Mouse (Mus musculus): ENCODE measurements at regions not wholly inside any gene's neighbourhood (a gene's known extent, or its start where the extent isn't known, plus 50 kb on each side); places are given as distances from the start of the nearest gene placed in this dataset.

DNA sequence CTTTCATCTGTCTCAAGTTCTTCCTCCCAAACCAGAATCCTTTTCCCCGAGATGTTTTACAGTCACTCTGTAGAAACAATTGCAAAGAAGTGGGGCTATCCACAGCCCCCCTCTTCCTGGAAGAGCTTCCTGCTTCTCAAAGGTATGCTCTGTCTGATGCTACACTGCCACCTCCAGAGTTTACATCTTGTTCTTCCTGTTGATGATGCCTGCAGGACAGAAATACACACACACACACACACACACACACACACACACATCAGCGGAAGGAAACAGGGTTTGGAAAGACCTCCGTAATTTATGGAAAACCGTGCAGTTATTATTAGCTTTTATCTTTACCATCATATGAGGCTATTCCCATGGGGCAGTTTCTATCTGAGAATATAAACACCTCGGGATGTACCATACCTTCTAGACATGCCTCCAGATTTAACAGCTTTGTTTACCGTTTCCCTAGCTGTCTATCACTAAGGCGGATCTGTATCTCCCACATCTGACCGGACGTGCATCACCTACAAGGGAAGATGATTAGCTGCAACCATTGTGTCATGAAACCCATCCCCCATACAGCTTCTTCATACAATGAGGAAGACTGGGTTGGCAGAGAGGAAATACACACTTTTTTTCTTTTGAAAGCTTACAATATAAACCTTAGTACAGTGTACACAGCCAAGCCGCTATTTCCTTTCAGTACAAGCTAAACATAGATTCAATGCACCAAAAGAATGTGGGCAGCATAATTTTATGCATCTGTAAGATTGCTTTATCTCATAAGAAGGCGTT, 288.6 kb downstream of the Plk2 start:
- DNase-seq (ENCODE audit: low spot score), result no peak

DNA sequence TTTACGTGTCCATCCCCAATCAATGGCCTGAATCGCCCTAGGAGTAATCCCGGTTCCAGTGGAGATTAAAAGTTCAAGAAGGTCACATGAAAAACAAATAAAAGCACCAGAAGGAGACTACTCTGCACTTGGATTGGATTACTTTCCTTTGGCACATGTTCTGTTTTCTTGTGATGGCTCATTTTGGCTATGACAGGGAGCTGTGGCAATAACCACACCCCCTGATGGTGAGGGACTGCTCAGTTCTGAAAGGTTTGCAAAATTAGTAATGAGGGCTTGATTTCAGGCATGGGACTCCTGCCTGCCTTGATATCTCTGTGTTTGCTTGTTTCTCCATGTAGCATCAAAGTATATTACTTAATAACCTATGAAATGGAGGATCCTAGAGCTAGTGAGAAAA, 293.9 kb downstream of the Plk2 start:
- no peak for DNase-seq (ENCODE audit: low spot score)

DNA sequence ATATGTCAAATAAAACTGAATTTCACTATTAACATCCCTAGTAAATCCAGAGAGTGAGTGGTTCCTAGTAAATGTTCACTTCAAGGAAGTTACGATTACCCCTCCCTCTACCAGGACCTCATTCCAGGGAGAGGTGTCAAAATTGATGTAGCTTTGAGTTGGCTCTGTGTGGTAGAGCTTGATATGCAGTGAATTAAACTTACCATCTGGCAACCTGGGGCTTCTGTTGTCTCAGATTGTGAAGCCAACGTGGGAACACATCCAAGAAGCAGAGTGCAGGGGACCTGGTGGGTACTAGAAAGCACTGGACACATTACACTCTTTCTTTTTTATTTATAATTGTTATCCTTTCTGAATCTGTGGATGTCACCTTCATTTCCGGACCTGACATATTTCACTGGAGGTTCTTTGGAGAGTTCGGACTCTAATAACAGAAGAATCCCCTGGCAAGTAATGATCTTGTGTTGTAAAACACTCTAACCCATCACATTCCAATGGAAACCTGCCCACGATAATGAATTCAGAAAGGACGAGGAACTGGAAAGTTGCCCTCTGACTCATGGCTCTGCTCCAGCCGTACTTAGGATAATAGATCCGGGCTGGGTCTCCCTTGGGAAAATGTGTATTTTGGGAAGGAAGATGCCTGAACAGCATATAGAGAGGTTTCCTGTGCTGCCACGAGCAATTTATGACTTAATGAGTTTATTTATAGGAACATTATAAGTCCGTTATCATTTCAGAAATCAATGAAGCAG, 295.8 kb downstream of the Plk2 start:
- DNase-seq (ENCODE audit: low spot score), result no peak

DNA sequence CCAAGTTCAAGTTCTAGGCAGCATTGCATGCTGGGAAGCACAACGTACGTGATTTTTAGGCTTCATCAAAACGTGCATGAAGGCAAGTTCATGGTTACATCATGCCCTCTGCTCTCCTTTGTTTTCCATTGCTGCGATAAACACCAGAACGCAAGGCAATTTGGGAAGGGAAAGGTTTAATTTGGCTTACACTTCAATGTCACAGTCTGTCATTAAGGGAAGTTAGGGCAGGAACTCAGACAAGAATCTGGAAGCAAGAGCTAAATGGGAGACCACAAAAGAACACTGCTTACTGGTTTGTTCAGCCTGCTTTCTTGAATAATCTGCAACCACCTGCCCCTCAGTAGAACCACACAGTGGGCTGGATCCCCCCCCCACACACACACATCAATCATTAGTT, 297.9 kb downstream of the Plk2 start:
- no peak for DNase-seq (ENCODE audit: low spot score)

DNA sequence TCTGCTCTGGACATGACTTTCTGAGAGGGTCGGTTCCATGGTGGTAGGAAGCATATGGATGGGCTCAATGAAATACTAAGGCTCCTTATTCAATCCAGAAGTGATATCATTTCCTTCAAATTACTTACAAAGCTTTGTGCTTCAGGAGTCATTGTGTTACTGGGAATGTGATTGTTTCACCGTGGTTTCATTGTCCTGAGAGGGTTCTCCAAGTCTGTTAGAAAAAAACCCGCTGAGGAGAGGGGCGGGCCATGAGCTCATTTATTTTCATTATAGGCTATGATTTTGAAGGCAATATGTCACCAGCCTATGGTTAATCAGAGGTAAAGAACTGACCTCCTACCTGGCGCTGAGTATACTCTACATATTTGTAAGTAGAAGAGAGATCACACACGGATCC, 300.0 kb downstream of the Plk2 start:
- DNase-seq (ENCODE audit: low spot score), result no peak

DNA sequence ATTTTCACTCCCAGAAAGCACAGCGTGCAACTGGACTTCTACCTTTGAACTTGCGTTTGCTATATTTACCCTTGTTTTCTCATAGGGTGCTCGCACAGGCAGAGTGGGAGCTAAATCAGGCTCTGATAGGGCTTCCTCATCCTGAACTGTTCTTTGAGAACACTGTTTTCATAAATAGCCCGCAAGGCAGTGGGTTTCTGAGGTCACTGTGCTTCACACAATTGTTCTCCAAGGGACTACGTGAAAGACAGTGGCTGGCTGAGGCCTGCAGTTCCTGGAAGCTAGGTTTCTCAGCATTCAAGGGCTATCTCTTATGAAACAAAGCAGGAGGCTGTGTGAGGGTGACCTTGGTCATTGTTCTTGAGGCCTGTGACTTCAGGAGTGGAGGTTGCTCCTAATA, 301.7 kb downstream of the Plk2 start:
- no peak for DNase-seq (ENCODE audit: low spot score)

DNA sequence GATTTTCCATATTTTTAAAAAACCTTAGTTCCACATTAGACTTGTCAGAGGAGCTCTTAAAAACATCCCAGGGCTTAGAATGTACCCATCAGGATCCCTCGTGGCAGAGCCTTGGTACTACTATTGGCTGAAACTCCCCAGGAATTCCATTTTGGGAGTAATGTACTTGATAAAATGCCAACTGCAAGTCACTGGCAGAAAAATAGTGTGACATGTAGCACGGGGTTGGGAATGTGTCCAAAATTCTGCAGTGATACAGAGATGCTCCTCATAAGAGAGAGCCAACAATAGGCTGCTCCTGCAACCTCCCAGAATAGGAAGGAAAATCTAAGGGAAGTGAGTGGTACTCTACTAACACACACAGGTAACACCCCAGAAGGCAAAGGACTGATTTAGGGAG, 309.4 kb downstream of the Plk2 start:
- no peak for DNase-seq (ENCODE audit: low spot score)

DNA sequence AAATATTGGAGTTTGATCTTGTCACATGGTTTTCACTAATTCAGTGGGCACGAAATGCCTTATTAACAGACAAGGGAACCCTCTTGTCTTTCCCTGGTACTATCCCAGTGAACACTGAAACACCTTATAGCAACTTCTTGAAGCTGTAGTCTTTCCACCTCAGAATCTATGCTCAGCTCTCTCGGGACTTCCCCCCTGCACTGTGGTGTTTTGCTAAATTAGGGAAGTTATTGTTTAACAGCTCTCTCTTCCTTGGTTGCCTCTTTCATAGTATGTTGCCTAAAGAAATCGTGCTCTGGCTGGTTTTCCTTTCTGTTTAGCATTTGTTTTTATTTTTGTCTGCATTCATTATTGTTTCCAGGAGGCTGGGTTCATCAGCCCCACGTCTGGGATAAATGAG, 316.0 kb downstream of the Plk2 start:
- DNase-seq (ENCODE audit: low spot score), result no peak

DNA sequence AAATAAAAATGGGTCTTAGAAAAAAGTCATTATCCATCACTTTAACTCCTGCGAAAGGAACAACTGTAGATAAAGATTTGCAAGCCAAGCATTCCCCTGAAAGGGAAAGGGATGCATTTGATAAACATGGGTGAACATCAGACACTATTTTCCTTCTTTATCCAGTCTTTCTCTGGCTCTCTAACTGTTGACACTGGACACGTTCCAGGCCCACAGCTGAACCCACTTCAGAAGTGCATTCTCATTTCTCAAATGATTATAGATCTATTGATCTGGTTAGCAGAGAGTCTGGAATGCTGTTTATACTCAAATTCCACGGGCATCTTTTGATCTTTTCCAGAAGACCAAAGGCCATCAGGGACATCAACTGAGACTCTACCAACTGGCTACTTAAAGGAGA, 317.7 kb downstream of the Plk2 start:
- no peak for DNase-seq (ENCODE audit: low spot score)

DNA sequence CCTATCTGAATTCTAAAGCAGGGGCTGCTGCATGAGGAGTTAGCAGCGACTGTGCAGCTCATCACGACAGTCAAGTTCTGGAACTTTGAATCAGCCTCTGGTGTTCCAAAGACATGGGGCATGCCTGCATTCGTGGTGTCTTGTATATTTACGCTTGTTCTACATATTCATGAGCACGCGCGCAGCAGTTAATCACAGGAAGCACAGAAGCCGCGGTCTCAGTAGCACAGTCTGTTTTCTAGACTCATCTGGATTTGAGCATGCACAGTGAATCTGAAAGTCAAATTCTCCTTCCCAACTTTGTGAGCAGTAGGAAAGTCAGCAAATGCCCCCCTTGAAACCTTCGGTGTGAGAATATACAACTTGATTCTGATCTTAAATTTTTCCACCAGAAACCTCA, 327.3 kb downstream of the Plk2 start:
- no peak for DNase-seq (ENCODE audit: low spot score)

DNA sequence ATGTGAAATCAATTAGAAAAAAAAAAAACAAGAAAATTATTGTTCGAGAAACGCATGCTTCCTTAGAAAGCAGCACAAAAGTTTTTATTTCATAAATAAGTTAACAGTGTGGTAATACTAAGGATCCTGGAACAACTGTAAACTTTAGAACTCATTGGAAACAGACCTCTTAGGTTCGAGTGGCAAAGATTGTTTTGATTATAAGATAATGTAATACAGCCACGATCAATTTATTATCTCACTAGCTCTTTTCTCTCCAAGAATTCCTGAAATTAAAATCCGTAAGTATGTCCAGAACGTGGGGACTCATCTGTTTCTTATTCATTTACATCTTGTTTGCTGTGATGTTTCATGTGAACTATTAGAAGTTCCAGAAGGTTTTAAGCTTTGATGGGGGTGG, 327.9 kb downstream of the Plk2 start:
- DNase-seq (ENCODE audit: low spot score), result no peak

DNA sequence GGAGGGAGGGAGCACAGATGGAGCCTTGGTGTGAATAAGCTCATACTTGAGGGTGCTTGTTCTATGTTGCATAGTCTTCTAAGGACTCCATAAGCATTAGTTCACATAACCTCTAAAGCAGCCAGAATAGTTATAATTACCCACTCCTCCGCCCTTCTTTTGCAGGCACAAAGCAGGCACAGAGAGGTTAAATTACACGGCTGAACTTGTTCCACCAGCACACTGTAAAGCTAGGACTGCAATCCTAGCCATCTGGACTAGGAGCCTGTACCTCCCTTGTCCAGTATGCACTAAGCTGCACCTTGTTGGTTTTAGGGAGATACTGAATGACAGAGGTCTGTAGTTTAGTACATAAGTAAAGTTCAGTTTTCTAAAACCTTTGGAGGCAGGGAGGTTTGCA, 330.0 kb downstream of the Plk2 start:
- no peak for DNase-seq (ENCODE audit: low spot score)

DNA sequence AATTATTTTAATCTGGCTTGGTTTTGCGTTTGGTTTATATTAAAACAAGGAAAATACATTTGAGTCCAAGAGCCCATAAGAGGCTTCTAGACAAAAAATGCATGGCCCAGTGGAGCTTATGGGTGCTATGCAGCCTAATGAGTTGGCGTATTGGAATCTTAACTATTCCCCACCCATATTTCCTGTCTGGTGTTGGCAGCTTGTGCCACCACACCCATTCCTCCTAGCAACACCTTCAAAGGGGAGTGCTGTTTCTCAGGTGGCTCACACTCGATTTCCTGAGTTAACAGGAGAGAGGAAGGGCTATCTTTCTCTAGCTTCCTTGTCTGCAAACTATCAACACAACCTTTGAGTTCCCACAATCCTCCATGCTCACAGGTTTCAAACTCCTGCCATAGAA, 331.0 kb downstream of the Plk2 start:
- DNase-seq (ENCODE audit: low spot score), result no peak

DNA sequence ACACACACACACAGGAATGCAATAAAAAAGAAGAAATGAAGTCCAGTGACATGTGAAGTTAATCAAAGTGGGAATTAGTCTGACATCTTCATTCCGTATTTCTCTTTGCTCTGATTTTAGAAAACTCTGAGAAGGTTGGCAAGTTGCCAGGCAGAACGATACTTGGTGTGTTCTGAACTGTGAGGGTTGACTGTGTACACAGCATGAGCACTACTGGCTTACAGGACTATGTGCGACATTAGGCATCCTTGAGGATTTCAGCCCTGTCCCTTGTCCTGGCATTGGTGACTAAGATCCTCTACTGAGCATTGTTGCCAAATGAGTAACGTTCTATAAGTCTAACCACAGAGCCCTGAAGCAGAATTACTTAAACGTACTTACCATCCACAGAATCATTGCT, 340.7 kb downstream of the Plk2 start:
- DNase-seq (ENCODE audit: low spot score), result no peak

DNA sequence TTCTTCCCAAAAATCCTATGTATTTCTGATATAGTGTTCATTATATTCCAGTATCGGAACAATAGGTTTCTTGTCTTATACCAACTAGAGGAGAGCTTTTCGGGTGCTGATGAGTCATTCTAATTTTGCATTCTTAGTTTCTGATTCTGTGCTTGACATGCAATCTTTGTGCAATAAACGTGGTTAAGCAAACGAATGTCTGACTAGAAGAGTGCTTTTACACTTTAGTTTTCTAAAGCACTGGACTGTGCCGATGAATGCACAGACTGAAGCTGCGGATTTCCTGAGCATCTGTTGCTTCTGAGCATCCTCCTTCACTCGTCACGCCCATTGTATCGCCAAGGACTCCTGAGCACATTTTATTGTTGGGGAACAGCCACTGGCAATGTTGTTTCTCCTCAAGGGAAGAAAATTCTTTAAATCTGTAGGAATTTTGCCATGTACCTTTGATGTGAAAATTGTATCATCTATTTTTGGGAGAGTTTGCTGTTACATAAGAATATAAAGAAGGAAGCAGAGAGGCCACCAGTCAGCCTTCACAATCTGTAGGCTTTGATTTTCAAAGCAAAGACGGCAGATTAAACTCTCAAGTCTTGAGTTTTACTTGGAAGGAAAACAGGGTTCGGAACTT, 346.8 kb downstream of the Plk2 start:
- DNase-seq (ENCODE audit: low spot score), result no peak

DNA sequence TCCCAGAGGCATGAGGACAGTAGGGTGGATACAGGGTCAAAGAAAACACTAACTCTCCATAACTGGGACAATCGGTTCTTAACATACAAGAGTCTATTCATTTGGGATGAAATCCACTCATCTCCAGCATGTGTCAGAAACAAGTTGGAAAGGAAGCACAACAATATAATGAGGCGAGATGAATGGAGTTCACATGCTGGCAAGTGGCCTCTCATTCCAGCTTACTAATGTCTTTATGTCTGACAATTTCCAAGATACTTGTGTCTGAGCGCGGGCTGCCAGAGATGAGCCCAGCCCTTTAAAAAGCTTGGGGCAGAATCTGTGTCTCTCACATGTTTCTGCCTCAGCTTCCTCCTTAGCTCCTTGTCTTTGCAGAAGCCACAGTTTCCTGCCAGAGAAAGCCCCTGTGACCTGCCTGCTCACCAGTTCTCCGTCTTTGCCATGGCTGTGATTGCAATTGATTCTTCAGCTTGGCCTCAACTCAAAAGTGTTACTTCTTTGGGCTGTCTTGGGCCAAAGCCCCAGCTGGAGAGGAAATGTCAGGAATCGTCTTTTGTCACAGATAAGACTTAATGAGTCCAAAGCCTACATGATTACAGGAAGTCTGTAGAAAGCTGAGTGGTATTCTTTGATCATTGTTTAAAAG, 352.5 kb downstream of the Plk2 start:
- no peak for DNase-seq (ENCODE audit: low spot score)

DNA sequence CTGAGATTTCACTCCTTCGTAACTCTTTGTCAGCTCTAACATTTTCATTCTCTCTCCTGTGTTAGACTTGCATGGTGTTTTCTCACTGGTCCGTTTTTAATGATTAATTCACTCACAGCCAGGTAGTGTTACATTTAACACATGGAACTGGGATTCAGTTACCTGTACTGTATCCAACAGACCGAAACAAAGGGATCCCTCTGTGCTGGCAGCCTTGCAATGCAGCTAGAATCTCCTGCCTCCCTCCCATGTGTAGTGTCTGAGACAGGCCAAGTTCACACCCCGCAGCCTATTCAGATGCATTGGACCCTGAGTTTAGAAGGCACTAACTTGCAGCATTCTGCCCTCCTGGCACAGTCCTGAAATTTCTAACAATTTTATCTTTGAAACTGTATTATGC, 357.9 kb downstream of the Plk2 start:
- no peak for DNase-seq (ENCODE audit: low spot score)

DNA sequence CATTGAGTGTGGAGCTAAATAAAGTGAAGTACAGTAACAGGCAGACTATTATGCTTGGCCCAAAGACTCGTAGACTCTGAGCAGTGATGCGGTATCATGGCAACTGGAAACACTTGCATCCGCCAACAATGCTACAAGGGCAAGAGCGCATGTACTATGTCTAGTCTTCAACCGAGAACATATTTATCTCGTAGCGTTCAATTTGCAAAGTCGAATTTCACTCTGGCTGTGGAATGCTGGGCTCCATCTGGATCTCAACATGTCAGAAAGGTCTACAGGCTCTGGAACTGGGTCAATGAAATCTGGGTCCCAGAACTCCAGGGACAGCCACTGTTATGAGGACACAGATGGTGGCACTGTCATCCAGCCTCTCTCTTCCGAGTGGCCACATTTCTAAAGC, 359.7 kb downstream of the Plk2 start:
- DNase-seq (ENCODE audit: low spot score), result no peak

DNA sequence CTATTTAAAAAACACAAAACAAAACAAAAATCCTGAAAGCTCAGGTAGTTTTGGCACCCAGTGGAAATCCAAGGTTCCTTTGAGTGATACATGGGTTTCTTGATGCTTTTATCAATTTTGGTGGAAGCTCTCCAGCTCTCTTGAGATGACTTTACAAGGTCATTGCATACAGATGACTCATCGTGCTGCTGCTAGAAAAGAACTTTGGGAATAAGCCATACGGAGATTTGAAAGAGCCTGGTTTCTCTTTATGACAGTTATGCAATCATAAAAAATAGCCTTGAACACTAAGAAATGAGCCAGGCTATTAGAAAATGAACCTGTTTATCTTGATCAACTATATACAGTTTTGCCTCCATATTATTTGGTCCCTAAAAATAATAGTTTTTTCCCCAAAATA, 362.0 kb downstream of the Plk2 start:
- DNase-seq (ENCODE audit: low spot score), result no peak

DNA sequence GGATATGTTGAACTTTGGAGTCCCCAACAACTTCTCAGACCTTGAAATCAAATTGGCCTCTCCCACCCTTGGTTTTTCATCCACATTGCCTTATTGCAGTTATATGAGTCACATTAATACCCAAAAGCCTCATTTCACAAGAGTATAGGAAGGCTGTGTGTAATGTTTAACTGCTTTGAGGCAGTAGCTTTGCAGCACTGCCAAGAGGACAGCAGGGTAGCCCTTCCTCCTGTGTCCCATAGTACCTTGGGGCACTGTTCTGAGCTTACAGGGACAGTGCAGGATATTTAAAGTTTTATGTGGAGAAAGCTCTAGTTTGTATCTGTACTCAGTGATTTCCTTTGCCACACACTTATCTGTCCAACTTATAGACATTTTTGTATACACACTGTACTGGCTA, 374.4 kb downstream of the Plk2 start:
- DNase-seq (ENCODE audit: low spot score), result no peak

DNA sequence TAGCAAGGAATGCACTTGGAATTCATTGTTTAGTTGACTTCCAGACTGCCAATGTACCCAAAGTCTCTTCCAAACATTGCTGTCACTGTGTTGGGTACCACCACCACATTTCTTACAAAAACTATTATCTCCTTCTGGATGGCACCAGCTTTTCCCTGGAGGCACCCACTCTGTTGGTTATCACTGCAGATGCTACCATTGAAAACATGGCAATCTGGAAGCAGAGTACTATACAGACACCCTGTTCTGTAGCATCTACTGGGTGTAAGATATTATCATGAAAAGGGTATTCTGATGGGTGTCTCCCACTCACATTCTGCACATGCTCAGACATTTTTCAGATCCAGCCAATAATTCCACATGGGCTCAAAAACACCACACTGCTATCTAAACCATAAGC, 380.4 kb downstream of the Plk2 start:
- DNase-seq (ENCODE audit: low spot score), result no peak

DNA sequence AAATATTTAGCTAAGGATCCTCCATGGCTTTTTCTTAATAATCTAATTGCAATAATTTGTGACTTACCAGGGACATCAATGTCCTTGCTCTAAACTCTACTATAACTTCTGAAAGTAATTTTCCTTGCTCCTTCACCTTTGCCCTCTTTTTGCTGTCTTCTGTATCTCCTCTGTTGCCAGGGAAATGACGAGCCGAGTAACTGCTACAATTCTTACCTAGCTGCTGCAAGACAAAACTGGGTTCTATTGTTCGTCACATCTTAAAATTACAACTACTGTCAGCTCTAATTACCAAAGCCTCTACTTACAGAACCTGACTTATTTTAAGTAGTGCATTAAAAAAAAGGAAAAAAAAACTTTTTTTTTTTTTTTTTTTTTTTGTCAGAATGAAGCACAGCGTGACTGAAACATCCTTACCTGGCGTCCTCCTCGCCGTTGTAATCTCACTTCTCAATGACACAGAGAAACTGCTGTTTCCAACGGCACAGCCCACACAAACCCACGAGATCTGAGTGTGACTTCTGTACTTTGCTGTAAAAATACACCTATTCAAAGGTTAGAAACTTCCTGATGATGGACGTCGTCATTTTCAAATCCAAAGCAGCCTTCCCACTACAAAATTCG, 389.4 kb downstream of the Plk2 start:
- no peak for DNase-seq (ENCODE audit: low spot score)
